Mouse (Mus musculus) neural tube, embryonic 14.5 days (tissue): ENCODE measurements around the gene Ptgs2. TPM values are rescaled to one million over a fixed set of nuclear protein-coding genes. Genes with fewer than 3 reads are reported as not detected.

Source experiments
- ATAC-seq: fragments of 200-750 bp; cut with Nextera tagmentation; 2 replicates; pipeline ENCODE4 v1.8.0; 2017; ENCODE audit warnings: low read depth, mild to moderate bottlenecking, moderate TSS enrichment, moderate library complexity
- H3K27ac ChIP-seq: fragments of 300-500 bp; sonication (generic); 2 replicates; pipeline ENCODE4 v1.5.1; 2014; ENCODE audit warnings: low read depth, mild to moderate bottlenecking, control low read depth, low read length, moderate library complexity, mixed read lengths
- H3K27me3 ChIP-seq: fragments of 300-500 bp; sonication (generic); 2 replicates; pipeline ENCODE4 v1.6.1; 2014; ENCODE audit warnings: low read length; ENCODE audit not compliant: control insufficient read depth, insufficient read depth
- H3K36me3 ChIP-seq: fragments of 300-500 bp; sonication (generic); 2 replicates; pipeline ENCODE4 v1.6.1; 2014; ENCODE audit warnings: low read length, mixed read lengths; ENCODE audit not compliant: control insufficient read depth, insufficient read depth
- H3K4me1 ChIP-seq: fragments of 300-500 bp; sonication (generic); 2 replicates; pipeline ENCODE4 v1.6.1; 2014; ENCODE audit warnings: low read length; ENCODE audit not compliant: control insufficient read depth, insufficient read depth
- H3K4me2 ChIP-seq: fragments of 300-500 bp; sonication (generic); 2 replicates; pipeline ENCODE4 v1.6.1; 2014; ENCODE audit warnings: mild to moderate bottlenecking, low read depth, low read length, control low read depth
- H3K4me3 ChIP-seq: fragments of 300-500 bp; sonication (generic); 2 replicates; pipeline ENCODE4 v1.5.1; 2014; ENCODE audit warnings: low read depth, low read length, control low read depth, mixed read lengths
- H3K9ac ChIP-seq: fragments of 300-500 bp; sonication (generic); replicated peaks from 2 replicates; pipeline ENCODE4 v1.6.1; 2014; ENCODE audit warnings: low read depth, mild to moderate bottlenecking, control low read depth, low read length, mixed read lengths
- H3K9me3 ChIP-seq: fragments of 300-500 bp; sonication (generic); 2 replicates; pipeline ENCODE4 v1.6.1; 2016; ENCODE audit warnings: low read length; ENCODE audit not compliant: control insufficient read depth
- WGBS: fragments of 180-500 bp; shearing (Covaris S2); extraction: QIAGEN DNeasy Blood & Tissue Kit; methylation state at CpG from one replicate; pipeline ENCODE4 v1.1.7; 2014; 5-methylcytosine and 5-hydroxymethylcytosine counted together
- polyA plus RNA-seq: library from polyadenylated mRNA; unstranded; fragments of >200 nt; fragmentation: Nextera tagmentation; extraction: Ambion mirVana; gene quantifications from 2 replicates; pipeline ENCODE4 v1.2.1, GENCODE M21; 2014

Gene Ptgs2
- polyA plus RNA-seq, 1 experiment from 2014 or later, result 0.04 TPM

GRCm38 (mm10) chr1:150099374-150099773 is 457 bp upstream of the Ptgs2 start:
- H3K27ac ChIP-seq, result no peak overlapping the region
- 2% methylated on average over 9 of the region's 9 CpGs for whole genome bisulfite sequencing
- H3K27me3 ChIP-seq, result no peaks in the 10 kb centered on the region
- H3K9ac ChIP-seq, result peak overlapping the region; percentile 30
- H3K4me2 ChIP-seq, result peak overlapping the region; percentile 96
- peak overlapping the region; percentile 43 for H3K4me3 ChIP-seq
- ATAC-seq, result peak; percentile 50; the same call in 1 of the 2 replicates
- H3K9me3 ChIP-seq, result no peaks in the 10 kb centered on the region
- no peaks in the 10 kb centered on the region for H3K4me1 ChIP-seq
- H3K36me3 ChIP-seq, result no peaks in the 10 kb centered on the region

- H3K4me3 ChIP-seq, result no peak overlapping the region
- no peaks in the 10 kb centered on the region for H3K36me3 ChIP-seq
- no peak overlapping the region for H3K27ac ChIP-seq
- 89% methylated on average over 6 of the region's 6 CpGs for WGBS
- H3K9ac ChIP-seq, result no peak overlapping the region
- H3K4me1 ChIP-seq, result no peaks in the 10 kb centered on the region
- H3K27me3 ChIP-seq, result no peaks in the 10 kb centered on the region
- no peaks in the 10 kb centered on the region for H3K9me3 ChIP-seq
- no peak for ATAC-seq
- H3K4me2 ChIP-seq, result no peak overlapping the region
Observed at GRCm38 (mm10) chr1:150104228-150104720, 4.4 kb downstream of the Ptgs2 start.

- WGBS, result 93% methylated on average over 7 of the region's 7 CpGs
- H3K36me3 ChIP-seq, result no peaks in the 10 kb centered on the region
- ATAC-seq, result no peak
- H3K4me1 ChIP-seq, result no peaks in the 10 kb centered on the region
- H3K27me3 ChIP-seq, result no peaks in the 10 kb centered on the region
- H3K4me2 ChIP-seq, result no peak overlapping the region
- H3K4me3 ChIP-seq, result no peak overlapping the region
- H3K9me3 ChIP-seq, result no peaks in the 10 kb centered on the region
- no peak overlapping the region for H3K27ac ChIP-seq
- H3K9ac ChIP-seq, result no peak overlapping the region
Observed at GRCm38 (mm10) chr1:150106736-150107135, 6.9 kb downstream of the Ptgs2 start.

GRCm38 (mm10) chr1:150109591-150109990 is 9.8 kb downstream of the Ptgs2 start:
- H3K4me1 ChIP-seq, result no peaks in the 10 kb centered on the region
- no peak for ATAC-seq
- WGBS, result 84% methylated on average over 2 of the region's 2 CpGs
- no peaks in the 10 kb centered on the region for H3K36me3 ChIP-seq
- no peak overlapping the region for H3K9ac ChIP-seq
- no peak overlapping the region for H3K4me3 ChIP-seq
- H3K9me3 ChIP-seq, result no peaks in the 10 kb centered on the region
- H3K27me3 ChIP-seq, result no peaks in the 10 kb centered on the region
- H3K4me2 ChIP-seq, result no peak overlapping the region
- no peak overlapping the region for H3K27ac ChIP-seq

- WGBS, result 68% methylated on average over 7 of the region's 7 CpGs
Observed at GRCm38 (mm10) chr1:150115352-150115751, 15.5 kb downstream of the Ptgs2 start.

GRCm38 (mm10) chr1:150118352-150118751 is 18.5 kb downstream of the Ptgs2 start:
- Histone ChIP-seq H3K4me3 (no peak overlapping the region), H3K36me3 (no peaks in the 10 kb centered on the region), H3K9ac (no peak overlapping the region), H3K27ac (no peak overlapping the region), H3K4me1 (no peaks in the 10 kb centered on the region), H3K27me3 (no peaks in the 10 kb centered on the region), H3K9me3 (no peaks in the 10 kb centered on the region), H3K4me2 (no peak overlapping the region)
- WGBS, result 83% methylated on average over 5 of the region's 5 CpGs
- ATAC-seq, result no peak

More at GRCm38 (mm10) chr1:150115352-150115751, 15.5 kb downstream of the Ptgs2 start:
- no peak overlapping the region for H3K9ac ChIP-seq
- H3K4me1 ChIP-seq, result no peaks in the 10 kb centered on the region
- no peaks in the 10 kb centered on the region for H3K9me3 ChIP-seq
- H3K27ac ChIP-seq, result no peak overlapping the region
- no peak for ATAC-seq
- no peak overlapping the region for H3K4me2 ChIP-seq
- H3K27me3 ChIP-seq, result no peaks in the 10 kb centered on the region
- H3K4me3 ChIP-seq, result no peak overlapping the region
- H3K36me3 ChIP-seq, result no peaks in the 10 kb centered on the region

- Histone ChIP-seq H3K27ac (no peak overlapping the region), H3K4me2 (no peak overlapping the region), H3K36me3 (no peaks in the 10 kb centered on the region), H3K9me3 (no peaks in the 10 kb centered on the region), H3K27me3 (no peaks in the 10 kb centered on the region), H3K9ac (no peak overlapping the region), H3K4me1 (no peaks in the 10 kb centered on the region), H3K4me3 (no peak overlapping the region)
- 90% methylated on average over 2 of the region's 2 CpGs for WGBS
- no peak for ATAC-seq
Observed at GRCm38 (mm10) chr1:150125568-150125967, 25.7 kb downstream of the Ptgs2 start.

GRCm38 (mm10) chr1:150130070-150130469 is 30.2 kb downstream of the Ptgs2 start:
- no peak for ATAC-seq
- 82% methylated on average over 6 of the region's 6 CpGs for WGBS

GRCm38 (mm10) chr1:150130586-150131275 is 30.9 kb downstream of the Ptgs2 start:
- no peak for ATAC-seq
- Histone ChIP-seq H3K36me3 (no peaks in the 10 kb centered on the region), H3K4me3 (no peak overlapping the region), H3K4me2 (no peak overlapping the region), H3K9ac (no peak overlapping the region), H3K27me3 (no peaks in the 10 kb centered on the region), H3K27ac (no peak overlapping the region), H3K9me3 (no peaks in the 10 kb centered on the region), H3K4me1 (no peaks in the 10 kb centered on the region)
- 78% methylated on average over 5 of the region's 5 CpGs for WGBS

More at GRCm38 (mm10) chr1:150130070-150130469, 30.2 kb downstream of the Ptgs2 start:
- no peak overlapping the region for H3K9ac ChIP-seq
- H3K36me3 ChIP-seq, result no peaks in the 10 kb centered on the region
- H3K27me3 ChIP-seq, result no peaks in the 10 kb centered on the region
- no peaks in the 10 kb centered on the region for H3K9me3 ChIP-seq
- H3K4me3 ChIP-seq, result no peak overlapping the region
- H3K27ac ChIP-seq, result no peak overlapping the region
- H3K4me2 ChIP-seq, result no peak overlapping the region
- no peaks in the 10 kb centered on the region for H3K4me1 ChIP-seq
